Mouse (Mus musculus): ENCODE measurements at regions not wholly inside any gene's neighbourhood (a gene's known extent, or its start where the extent isn't known, plus 50 kb on each side); places are given as distances from the start of the nearest gene placed in this dataset.

GRCm38 (mm10) chr1:69470614-69471250, 216.3 kb downstream of the Ikzf2 start:
- DNase-seq (ENCODE audit: low read depth, low spot score), result no peak

DNA sequence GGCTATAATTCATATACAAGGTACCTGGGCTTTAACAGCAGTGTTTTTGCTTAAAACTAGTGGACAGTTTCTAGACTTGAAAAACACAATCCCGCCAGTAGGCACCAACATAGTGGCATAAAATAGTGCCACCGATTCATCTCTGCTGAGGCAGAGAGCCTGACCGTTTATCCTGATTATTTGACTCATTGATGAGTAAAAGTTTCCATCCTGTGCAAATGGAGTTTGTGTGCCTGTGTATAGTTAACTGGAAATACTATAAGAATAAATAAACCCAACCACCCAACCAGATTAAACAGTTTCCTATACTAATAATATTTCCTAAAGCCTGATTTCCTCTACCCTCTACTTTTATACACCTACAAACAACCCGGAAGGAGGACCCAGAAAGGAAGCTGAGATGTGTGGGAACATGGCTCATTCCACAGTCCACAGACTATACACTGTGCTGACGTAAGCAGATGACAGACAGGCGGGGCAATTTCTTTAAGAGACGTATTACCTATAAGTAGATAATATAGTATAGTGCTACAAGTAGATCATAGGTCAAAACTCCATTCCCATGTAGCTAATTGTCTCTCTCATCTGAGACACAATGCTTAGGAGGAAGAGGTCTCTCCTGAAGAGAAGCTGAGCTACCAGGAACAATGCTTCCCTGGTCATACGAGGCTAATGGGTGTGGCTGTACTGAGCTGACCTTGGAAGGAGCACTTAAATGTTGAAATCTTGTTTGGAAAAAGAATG, 217.7 kb downstream of the Ikzf2 start:
- no peak for DNase-seq (ENCODE audit: low read depth, low spot score)

- no peak for DNase-seq (ENCODE audit: low read depth, low spot score)
Observed at GRCm38 (mm10) chr1:69466534-69467275, 220.3 kb downstream of the Ikzf2 start.

GRCm38 (mm10) chr1:69461191-69461590, 225.9 kb downstream of the Ikzf2 start:
- no peak for DNase-seq (ENCODE audit: low read depth, low spot score)

DNA sequence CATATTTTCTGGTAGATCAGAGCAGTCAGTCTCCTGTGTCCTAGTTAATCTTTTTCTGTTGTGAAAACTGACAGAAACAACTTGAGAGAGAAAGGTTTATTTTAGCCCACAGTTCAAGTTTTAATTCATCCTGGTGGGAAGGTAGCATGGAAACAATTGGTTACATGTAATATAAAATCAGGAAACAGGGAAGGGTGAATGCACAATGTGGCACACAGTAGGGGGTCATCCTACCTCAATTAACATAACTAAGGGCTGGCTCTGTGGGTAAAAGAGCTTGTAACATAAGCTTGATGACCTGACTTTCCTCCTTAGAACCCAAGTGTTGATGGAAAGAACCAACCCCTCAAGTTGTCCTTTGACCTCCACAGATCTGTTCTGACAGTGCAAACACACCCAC, 227.1 kb downstream of the Ikzf2 start:
- peak; percentile 85 for DNase-seq (ENCODE audit: low read depth, low spot score)

- DNase-seq (ENCODE audit: low read depth, low spot score), result no peak
Observed at GRCm38 (mm10) chr1:69457471-69457870, 229.6 kb downstream of the Ikzf2 start.

DNA sequence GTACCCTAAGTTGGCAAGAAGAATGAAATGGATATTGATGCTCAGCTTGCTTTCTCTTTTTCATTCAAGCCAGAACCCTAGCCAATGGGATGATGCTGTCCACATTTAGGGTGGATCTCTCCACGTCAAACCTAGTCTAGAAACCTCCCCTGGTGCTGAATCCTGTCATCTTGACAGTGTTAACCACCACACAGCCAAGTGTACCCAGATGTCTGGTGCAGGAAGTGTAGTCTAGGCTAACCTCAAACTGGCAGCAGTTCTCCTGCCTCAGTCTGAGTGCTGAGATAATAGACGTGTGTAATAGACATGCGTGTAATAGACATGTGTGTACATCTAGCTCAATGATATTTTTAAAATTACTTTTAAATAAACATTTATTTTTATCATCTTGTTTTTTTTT, 233.1 kb downstream of the Ikzf2 start:
- no peak for DNase-seq (ENCODE audit: low read depth, low spot score)

- DNase-seq (ENCODE audit: low read depth, low spot score), result no peak
Observed at GRCm38 (mm10) chr1:69452910-69453309, 234.1 kb downstream of the Ikzf2 start.

GRCm38 (mm10) chr1:69450455-69450854, 236.6 kb downstream of the Ikzf2 start:
- DNase-seq (ENCODE audit: low read depth, low spot score), result no peak

GRCm38 (mm10) chr1:69447276-69447675, 239.8 kb downstream of the Ikzf2 start:
- DNase-seq (ENCODE audit: low read depth, low spot score), result no peak

DNA sequence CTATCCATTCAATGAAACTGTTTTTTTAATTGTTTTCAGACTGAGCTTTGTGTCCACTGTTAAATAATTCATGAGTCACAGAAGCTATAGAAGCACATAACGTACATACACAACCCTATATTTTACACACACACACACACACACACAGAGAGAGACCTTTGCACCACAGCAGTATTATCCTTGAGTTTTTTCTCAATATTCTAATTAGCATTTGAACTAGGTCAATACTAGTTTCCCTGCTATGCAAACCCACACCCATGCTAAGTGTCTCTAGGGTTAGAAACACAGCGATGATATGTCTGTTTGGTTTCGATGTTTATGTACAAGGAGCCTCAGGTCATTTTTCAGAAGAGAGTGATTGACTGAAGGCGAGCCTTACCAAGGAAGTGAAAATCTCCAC, 242.3 kb downstream of the Ikzf2 start:
- DNase-seq (ENCODE audit: low read depth, low spot score), result no peak

GRCm38 (mm10) chr1:69443466-69443865, 243.6 kb downstream of the Ikzf2 start:
- DNase-seq (ENCODE audit: low read depth, low spot score), result no peak

- no peak for DNase-seq (ENCODE audit: low read depth, low spot score)
Observed at GRCm38 (mm10) chr1:69440564-69441334, 246.3 kb downstream of the Ikzf2 start.

GRCm38 (mm10) chr1:69437042-69437441, 250.0 kb downstream of the Ikzf2 start:
- DNase-seq (ENCODE audit: low read depth, low spot score), result no peak

GRCm38 (mm10) chr1:69433655-69434357, 253.2 kb downstream of the Ikzf2 start:
- DNase-seq (ENCODE audit: low read depth, low spot score), result no peak

- DNase-seq (ENCODE audit: low read depth, low spot score), result no peak
Observed at GRCm38 (mm10) chr1:69430683-69431407, 256.2 kb downstream of the Ikzf2 start.

- DNase-seq (ENCODE audit: low read depth, low spot score), result no peak
Observed at GRCm38 (mm10) chr1:69429632-69430031, 257.4 kb downstream of the Ikzf2 start.

- DNase-seq (ENCODE audit: low read depth, low spot score), result no peak
Observed at GRCm38 (mm10) chr1:69397676-69398075, 289.4 kb downstream of the Ikzf2 start.

DNA sequence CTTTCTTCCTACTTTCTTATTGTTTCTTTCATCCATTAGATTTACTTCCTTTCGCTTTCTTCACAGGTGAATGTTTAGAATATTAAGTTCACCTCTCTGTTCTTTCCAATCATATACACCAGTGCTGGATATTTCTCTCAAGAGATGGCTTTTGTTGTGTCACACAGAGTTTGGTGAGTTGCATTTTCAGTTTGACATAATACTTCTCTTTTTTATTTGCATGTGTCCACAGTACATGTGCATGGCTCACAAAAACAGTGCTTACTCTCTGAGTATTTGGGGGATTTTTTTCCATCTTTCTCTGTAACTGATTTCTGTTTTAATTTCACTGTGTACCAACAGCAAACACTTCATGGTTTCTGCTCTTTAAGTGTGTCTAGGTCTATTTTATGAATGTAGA, 274.5 kb upstream of the Erbb4 start:
- no peak for DNase-seq (ENCODE audit: low read depth, low spot score)

- DNase-seq (ENCODE audit: low read depth, low spot score), result no peak
Observed at GRCm38 (mm10) chr1:69379741-69380140, 271.9 kb upstream of the Erbb4 start.
